Mouse (Mus musculus): Measurements from ENCODE around the gene Gm20388. TPM values are rescaled to one million over a fixed set of nuclear protein-coding genes. Genes with fewer than 3 reads are reported as not detected.

Gene Gm20388
- polyA plus RNA-seq, 1 experiment from 2014 or later: not detected

DNA sequence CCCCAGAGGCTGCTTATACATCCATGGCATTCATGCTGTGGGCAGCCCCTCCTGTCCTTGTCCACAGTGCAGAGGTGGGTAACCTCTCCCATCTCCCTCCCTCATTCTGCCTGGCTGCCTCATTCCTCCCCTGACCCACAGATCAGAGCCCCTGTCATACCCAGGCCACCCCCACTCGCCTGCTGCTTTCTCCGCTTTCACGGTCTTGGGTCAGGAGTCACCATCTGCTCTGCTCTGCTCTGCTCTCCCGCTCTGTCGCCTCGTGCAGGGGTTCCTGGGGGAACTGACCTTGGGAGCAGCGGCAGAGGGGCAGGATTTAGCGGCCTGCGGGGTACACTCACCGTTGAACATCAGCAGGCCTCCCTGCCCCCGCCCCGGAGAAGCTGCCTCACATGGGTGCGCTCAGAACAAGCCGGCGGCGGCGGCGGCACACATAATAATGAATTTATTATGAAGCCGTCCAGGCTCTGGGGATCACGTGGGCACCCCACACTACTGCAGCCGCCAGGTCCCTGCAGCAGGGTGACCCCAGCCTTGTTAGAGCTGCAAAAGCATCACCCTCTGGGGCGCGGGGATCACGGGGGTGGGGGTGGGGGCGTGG, 638.8 kb downstream of the Gm20388 start:
- H3K4me3 ChIP-seq: no peak overlapping the region
- ATAC-seq: no peak
- no peak overlapping the region for H3K9ac ChIP-seq

DNA sequence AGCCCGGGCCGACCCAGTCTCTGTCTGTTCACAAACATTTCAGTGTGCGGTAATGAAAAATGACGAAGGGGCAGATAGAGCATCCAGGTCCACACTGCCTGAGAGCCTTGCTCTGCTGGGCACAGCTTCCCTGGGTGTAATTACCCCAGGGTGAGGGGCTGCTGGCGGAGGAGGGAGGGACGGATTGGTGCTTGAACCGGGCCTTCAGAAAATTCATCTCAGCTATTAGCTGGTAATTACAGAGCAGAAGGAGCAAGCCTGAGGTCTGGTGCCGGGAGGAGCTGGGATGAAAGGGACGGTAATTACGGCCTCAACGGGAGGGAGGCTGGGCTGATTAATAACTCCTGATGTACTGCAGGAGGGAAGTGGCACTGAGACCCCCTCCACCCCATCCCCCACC, 639.3 kb downstream of the Gm20388 start:
- H3K36me3 ChIP-seq: peaks cover 95% of the 10 kb centered on the region
- 65% methylated on average over 11 of the region's 11 CpGs for WGBS (ENCODE audit: insufficient replicate concordance)
- no peaks in the 10 kb centered on the region for H3K27me3 ChIP-seq (replicated peaks)
- H3K9me3 ChIP-seq (replicated peaks): no peaks in the 10 kb centered on the region
- H3K4me3 ChIP-seq: no peak overlapping the region
- peak overlapping the region; percentile 30 for H3K4me2 ChIP-seq
- ATAC-seq: no peak
- peaks cover 92% of the 10 kb centered on the region for H3K4me1 ChIP-seq
- H3K27ac ChIP-seq: 0 out of 2 replicates have a peak overlapping the region, but pooled peaks have one; percentile 10
- no peak overlapping the region for H3K9ac ChIP-seq

More for the DNA sequence above, 638.8 kb downstream of the Gm20388 start:
- H3K9me3 ChIP-seq (replicated peaks): no peaks in the 10 kb centered on the region
- peaks cover 92% of the 10 kb centered on the region for H3K4me1 ChIP-seq
- peak overlapping the region; percentile 24; the same call in 1 of the 2 replicates for H3K27ac ChIP-seq
- peak overlapping the region; percentile 30 for H3K4me2 ChIP-seq
- peaks cover 94% of the 10 kb centered on the region for H3K36me3 ChIP-seq
- no peaks in the 10 kb centered on the region for H3K27me3 ChIP-seq (replicated peaks)
- WGBS (ENCODE audit: insufficient replicate concordance): 62% methylated on average over 25 of the region's 25 CpGs

DNA sequence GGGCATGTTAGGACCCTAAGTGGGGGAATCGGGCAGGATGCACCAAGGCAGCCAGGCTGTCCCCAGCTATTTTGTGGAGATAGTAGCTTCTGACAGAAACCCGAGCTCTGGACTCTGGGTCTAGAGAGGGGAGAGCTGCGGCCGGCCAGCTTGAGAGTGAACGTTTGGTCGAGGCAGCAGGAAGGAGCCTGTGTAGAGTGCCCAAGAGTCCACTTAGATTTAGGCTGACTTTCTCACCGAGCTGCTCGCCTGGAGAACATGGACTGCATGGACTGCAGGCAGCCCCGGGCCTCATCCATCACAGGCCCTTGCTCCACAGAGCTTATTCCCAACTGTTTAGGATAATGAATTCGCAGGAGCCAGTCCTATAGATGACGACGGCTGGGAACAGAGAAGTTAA, 639.8 kb downstream of the Gm20388 start:
- Histone ChIP-seq H3K27me3 (replicated peaks) (no peaks in the 10 kb centered on the region), H3K9ac (no peak overlapping the region), H3K36me3 (peaks cover 95% of the 10 kb centered on the region), H3K4me1 (peaks cover 92% of the 10 kb centered on the region), H3K9me3 (replicated peaks) (no peaks in the 10 kb centered on the region), H3K4me3 (no peak overlapping the region), H3K4me2 (no peak overlapping the region), H3K27ac (peak overlapping the region; percentile 10; the same call in 1 of the 2 replicates)
- ATAC-seq: no peak
- WGBS (ENCODE audit: insufficient replicate concordance): 69% methylated on average over 12 of the region's 12 CpGs

DNA sequence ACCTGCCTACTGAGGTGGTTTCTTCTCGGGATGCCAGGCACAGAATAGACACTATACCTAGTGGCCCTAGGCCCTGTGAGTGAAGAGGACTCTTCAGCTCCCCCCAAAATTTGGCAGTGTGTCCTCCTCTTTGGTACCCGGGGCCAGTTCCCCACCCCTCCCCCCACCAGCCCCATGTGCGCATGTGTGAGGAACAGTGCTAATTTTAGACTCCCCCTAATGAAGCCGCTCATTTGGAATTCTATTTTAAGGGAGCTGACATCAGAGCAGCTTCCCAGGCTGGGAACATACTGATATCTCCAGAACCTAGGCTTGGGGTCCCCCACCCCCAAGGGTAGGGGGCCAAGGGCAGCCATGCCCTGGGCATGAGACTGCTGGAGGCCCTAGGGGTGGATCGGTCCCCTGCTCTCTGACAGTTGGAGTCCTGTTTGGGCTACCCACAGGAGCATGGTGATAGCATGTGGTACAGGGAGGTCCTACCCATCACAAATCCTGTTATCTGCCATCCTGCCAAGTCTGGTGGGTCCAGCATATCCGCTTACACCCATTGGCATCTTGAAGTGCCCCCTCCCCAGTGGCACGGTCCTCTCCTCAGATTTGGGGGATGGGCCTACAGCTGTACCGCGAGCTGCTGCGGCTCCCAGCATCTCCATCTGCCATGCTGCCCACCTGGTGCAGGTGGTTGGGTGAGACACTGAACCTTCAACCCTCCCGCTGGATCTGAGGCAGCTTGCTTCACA, 640.5 kb downstream of the Gm20388 start:
- Histone ChIP-seq H3K4me2 (no peak overlapping the region), H3K9ac (no peak overlapping the region), H3K4me3 (no peak overlapping the region), H3K27ac (peak overlapping the region; percentile 10; the same call in 1 of the 2 replicates), H3K27me3 (replicated peaks) (no peaks in the 10 kb centered on the region), H3K9me3 (replicated peaks) (no peaks in the 10 kb centered on the region), H3K36me3 (peaks cover 95% of the 10 kb centered on the region), H3K4me1 (peaks cover 92% of the 10 kb centered on the region)
- 80% methylated on average over 11 of the region's 11 CpGs for WGBS (ENCODE audit: insufficient replicate concordance)
- ATAC-seq: no peak

DNA sequence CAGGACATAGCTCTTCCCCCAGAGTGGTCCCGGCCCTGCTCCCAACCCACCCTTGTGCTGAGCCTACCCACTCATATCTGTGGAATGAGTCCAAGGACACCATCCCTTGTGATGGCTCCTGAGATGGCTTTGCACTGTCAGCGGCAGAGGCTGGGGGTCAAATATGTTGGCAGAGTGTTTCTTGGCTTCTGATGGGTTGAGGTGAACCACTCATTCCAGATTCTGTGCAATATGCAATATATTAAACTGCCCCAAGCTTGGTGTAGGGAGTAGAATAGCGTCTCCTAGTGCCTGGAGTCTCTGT, 641.0 kb downstream of the Gm20388 start:
- Histone ChIP-seq H3K9me3 (replicated peaks) (no peaks in the 10 kb centered on the region), H3K4me3 (no peak overlapping the region), H3K4me2 (no peak overlapping the region), H3K9ac (no peak overlapping the region), H3K4me1 (peaks cover 92% of the 10 kb centered on the region), H3K27ac (no peak overlapping the region), H3K36me3 (peaks cover 97% of the 10 kb centered on the region), H3K27me3 (replicated peaks) (no peaks in the 10 kb centered on the region)
- no peak for ATAC-seq
- WGBS (ENCODE audit: insufficient replicate concordance): 88% methylated on average over 3 of the region's 3 CpGs

DNA sequence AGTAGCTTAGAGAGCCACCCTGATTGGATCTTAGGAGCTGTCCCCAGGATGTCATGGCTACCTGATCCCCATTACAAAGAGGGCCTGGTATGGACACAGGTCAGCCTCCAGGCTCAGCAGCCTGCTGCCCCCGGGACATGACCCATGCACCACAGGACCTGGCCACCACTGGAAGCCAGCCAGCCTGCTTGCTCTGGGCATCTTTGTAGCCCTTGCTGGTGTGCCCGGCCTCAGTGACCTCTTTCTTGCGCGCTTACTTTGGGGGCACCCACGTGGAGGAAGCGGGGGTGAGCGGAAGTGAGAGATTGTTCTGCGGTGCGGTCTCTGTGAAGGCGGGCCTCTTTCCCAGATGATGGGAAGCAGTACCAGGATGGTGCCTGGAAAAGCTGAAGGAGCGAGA, 641.9 kb downstream of the Gm20388 start:
- H3K4me2 ChIP-seq: no peak overlapping the region
- H3K27ac ChIP-seq: no peak overlapping the region
- ATAC-seq: no peak
- peaks cover 92% of the 10 kb centered on the region for H3K4me1 ChIP-seq
- H3K9ac ChIP-seq: no peak overlapping the region
- H3K27me3 ChIP-seq (replicated peaks): no peaks in the 10 kb centered on the region
- H3K9me3 ChIP-seq (replicated peaks): no peaks in the 10 kb centered on the region
- WGBS (ENCODE audit: insufficient replicate concordance): 88% methylated on average over 11 of the region's 11 CpGs
- no peak overlapping the region for H3K4me3 ChIP-seq
- H3K36me3 ChIP-seq: peaks cover 98% of the 10 kb centered on the region

DNA sequence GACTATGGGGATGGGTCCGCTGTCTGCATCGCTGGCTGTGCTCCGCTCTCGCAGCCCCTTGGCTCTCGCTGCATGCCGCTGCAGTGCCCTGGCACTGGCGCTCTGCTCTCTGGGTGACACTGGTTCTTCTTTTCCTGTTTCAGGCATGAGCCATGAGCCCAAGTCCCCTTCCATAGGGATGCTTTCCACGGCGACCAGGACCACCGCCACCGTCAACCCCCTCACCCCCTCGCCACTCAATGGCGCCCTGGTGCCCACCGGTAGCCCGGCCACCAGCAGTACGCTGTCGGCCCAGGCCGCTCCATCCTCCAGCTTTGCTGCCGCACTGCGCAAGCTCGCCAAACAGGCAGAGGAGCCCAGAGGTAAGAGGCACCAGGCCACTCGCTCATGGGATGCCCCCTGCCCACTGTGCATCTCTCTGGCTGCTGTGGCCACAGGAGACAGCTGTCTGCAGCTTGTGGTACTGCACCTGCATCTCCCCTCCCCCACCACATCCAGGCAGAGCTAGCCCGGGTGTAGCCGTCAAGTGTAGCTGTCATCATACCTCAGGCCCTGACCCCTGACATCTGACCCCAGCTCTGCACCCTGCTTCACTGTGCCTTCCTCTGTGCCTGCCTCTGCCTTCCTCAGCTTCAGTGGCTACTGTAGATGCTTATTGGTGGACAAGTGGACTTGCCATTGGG, 642.9 kb downstream of the Gm20388 start:
- Histone ChIP-seq H3K4me3 (no peak overlapping the region), H3K9me3 (replicated peaks) (no peaks in the 10 kb centered on the region), H3K27me3 (replicated peaks) (no peaks in the 10 kb centered on the region), H3K4me2 (no peak overlapping the region), H3K4me1 (peaks cover 92% of the 10 kb centered on the region), H3K36me3 (peaks cover 98% of the 10 kb centered on the region), H3K9ac (no peak overlapping the region), H3K27ac (no peak overlapping the region)
- no peak; the same call in 1 of the 2 replicates for ATAC-seq
- WGBS (ENCODE audit: insufficient replicate concordance): 90% methylated on average over 24 of the region's 24 CpGs

DNA sequence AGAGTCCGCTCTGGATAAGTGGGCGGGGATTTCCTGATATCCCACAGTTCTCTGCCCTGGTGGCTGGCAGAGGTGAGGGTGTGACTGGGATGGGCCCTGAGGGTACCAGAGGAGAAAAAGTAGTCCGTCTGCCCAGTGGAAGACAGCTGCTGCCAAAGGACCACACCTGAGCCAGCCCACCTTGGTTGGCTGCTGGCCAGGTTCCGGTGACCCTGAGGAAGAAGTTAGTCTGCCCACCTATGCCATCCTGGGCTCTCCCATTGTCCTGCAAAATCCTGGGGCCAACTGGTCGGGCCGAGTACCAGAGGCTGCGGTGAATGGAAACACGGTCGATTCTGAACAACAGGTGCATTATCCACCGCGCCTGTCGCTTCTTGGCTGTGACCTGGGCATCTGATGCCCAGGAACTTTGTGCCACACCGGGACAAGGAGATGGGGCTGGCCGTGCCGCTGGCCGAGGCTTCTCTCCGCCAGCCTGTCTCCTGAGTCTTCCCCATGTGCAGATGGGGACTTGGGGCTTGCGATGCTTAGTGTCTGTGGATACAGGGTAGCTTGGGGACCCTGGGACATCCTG, 643.9 kb downstream of the Gm20388 start:
- Histone ChIP-seq H3K27ac (no peak overlapping the region), H3K4me1 (peaks cover 91% of the 10 kb centered on the region), H3K9ac (no peak overlapping the region), H3K4me2 (no peak overlapping the region), H3K27me3 (replicated peaks) (no peaks in the 10 kb centered on the region), H3K36me3 (peaks cover 98% of the 10 kb centered on the region), H3K9me3 (replicated peaks) (no peaks in the 10 kb centered on the region), H3K4me3 (no peak overlapping the region)
- ATAC-seq: no peak
- 90% methylated on average over 18 of the region's 18 CpGs for WGBS (ENCODE audit: insufficient replicate concordance)

DNA sequence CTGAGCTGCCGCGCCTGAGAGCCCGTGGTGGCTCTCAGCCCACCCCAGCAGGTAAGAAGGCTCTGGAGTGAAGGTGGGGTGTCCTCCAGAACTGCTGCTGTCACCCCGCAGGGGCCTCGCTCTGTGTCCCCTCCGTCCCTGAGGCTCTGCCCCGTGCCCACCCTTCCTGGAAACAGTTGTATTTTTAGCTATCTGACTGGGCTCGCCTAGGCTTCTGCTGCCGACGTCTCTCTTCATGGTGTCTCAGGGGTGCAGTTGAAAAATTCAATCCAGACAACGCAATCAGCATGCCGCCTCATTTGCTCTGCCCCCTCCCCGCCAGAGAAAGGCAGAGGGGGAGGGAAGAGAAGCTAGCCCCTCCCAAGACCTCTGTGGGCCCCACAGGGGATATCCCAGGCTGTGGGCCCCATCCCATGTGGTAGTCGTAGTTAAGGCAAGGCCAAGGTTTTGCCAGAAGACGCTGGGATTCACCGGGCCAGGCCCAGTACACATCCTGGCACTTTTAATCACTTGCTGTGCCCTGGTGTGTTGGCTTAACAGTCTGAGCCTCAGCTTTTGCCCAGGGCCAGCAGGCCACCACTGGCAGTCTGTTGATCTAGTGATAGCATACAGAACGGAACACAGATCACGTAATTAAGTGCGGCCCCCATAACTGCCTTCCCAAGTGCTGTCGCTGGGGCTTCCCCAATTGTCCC, 645.7 kb downstream of the Gm20388 start:
- 44% methylated on average over 20 of the region's 20 CpGs for WGBS (ENCODE audit: insufficient replicate concordance)
- Histone ChIP-seq H3K36me3 (peaks cover 98% of the 10 kb centered on the region), H3K9me3 (replicated peaks) (no peaks in the 10 kb centered on the region), H3K4me1 (peaks cover 91% of the 10 kb centered on the region), H3K4me3 (no peak overlapping the region), H3K27ac (peak overlapping the region; percentile 67), H3K9ac (peak overlapping the region; percentile 39), H3K27me3 (replicated peaks) (no peaks in the 10 kb centered on the region), H3K4me2 (peak overlapping the region; percentile 34)
- 0 out of 2 replicates have a peak, but pooled peaks have one; percentile 12 for ATAC-seq

DNA sequence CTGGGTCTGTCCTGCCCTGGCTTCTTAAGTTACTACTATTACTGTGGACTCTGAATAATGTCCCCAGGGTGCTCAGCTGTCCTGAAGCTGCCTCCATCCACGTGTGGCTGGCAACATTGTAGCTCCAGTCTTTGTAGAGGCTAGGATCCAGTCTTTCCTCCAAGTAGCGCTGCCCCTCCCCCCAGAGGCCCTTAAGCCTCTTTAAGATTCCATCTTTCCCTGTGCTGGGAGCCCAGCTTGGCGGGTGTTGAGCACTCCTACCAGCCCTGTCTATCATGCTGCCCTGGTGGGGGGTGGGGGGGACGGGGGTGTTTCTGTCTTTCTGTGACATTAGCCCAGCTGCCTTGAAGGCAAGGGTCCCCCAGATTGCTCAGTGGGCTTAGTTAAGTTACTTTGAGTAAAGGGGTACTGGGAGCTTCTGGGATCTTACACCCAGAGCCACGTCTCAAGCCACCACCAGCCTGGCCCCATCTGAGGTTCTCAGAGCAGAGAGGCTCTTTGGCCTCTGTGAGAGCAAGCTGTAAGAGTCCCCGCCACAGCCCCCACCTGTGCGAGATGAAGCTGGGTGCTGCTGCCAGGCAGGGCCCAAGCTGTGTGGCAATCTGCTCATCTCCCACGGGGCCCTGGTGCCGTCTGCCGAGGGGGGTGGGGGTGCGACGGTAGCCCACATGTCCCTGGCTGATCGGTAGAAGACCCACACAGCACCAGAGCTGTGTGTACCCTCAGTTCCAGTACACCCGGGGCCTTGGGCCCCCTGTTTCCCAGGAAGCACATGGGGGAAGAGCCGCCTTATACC, 646.7 kb downstream of the Gm20388 start:
- 67% methylated on average over 15 of the region's 15 CpGs for WGBS (ENCODE audit: insufficient replicate concordance)
- Histone ChIP-seq H3K36me3 (peaks cover 99% of the 10 kb centered on the region), H3K4me2 (no peak overlapping the region), H3K4me3 (no peak overlapping the region), H3K9me3 (replicated peaks) (no peaks in the 10 kb centered on the region), H3K27me3 (replicated peaks) (no peaks in the 10 kb centered on the region), H3K9ac (peak overlapping the region; percentile 39), H3K4me1 (peaks cover 92% of the 10 kb centered on the region), H3K27ac (0 out of 2 replicates have a peak overlapping the region, but pooled peaks have one; percentile 67)
- no peak for ATAC-seq

DNA sequence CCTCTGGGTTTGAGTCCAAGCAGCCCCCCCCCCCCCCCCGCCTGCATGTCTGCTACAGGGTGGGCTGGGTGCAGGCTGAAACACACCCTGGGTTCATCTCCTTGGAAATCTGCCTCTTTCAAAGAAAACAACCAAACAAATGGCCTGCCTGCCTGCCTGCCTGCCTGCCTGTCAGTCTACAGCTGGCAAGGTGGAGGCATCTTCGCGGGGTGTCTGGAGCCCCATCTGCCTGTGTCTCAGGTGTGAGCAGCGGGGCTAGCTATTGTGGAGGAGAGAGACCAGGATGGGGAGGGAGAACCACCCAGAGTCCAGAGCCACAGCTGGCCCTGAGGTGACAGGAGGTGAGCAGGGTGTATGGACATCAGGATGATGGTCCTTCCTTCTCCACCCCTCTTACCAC, 647.5 kb downstream of the Gm20388 start:
- H3K27ac ChIP-seq: no peak overlapping the region
- no peak for ATAC-seq
- no peak overlapping the region for H3K9ac ChIP-seq
- H3K9me3 ChIP-seq (replicated peaks): no peaks in the 10 kb centered on the region
- WGBS (ENCODE audit: insufficient replicate concordance): 81% methylated on average over 4 of the region's 4 CpGs
- peaks cover 99% of the 10 kb centered on the region for H3K4me1 ChIP-seq
- H3K36me3 ChIP-seq: peaks cover 100% of the 10 kb centered on the region
- H3K4me3 ChIP-seq: no peak overlapping the region
- H3K4me2 ChIP-seq: no peak overlapping the region
- H3K27me3 ChIP-seq (replicated peaks): no peaks in the 10 kb centered on the region

Measured in liver, embryonic 12.5 days (tissue).